ENCODE assay signal across 8 mouse cellular contexts in the genomic region with DNA sequence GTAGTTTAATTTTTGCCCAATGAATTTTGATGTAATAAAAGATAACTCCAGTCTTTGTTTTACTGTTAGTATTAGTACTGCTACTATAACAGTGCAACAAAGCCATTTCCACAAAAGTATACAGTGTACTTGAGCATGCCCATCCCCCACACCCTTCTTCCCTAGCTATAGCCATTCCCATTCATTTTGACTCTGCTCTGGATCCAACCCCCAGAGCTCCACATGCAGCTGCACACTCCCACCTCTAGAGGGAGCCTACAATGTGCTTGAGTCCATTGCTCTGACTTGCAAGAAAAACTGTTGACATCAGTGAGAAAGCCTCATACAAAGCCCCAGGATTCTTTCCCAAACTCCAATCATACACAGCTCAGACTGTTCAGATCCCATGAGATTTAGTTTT.
DNase-seq lines count a peak whose midpoint lies in the region; ATAC-seq and TF ChIP-seq lines count a peak whose summit lies in the region.

No protein-coding gene starts in this region.

- DNase-seq in adrenal gland, postnatal 10 days = peak; percentile 24
- no peak for DNase-seq in adrenal gland, postnatal 4 days (ENCODE audit: low spot score in 2 of 2)
- DNase-seq in midbrain, embryonic 11.5 days (ENCODE audit: low spot score, missing footprints) = no peak
- DNase-seq in embryo, embryonic 10.5 days (ENCODE audit: low spot score) = peak; percentile 70
- peak; percentile 38 for DNase-seq in lung, postnatal 0 days (ENCODE audit: low spot score)
- DNase-seq in yolk sac, embryonic 10.5 days (ENCODE audit: low spot score) = no peak
- no peak for DNase-seq in left cerebral cortex, postnatal 10 days (ENCODE audit: extremely low spot score in 1 of 2, low spot score in 2 of 2)

- no peak overlapping the region for H3K4me2 ChIP-seq in midbrain, embryonic 11.5 days
- no peak overlapping the region for H3K4me2 ChIP-seq in midbrain, embryonic 16.5 days (ENCODE audit: low read length)
- no peak overlapping the region for H3K4me2 ChIP-seq in lung, postnatal 0 days (replicated peaks; ENCODE audit: low read depth, low read length)

- no peak overlapping the region for H3K27ac ChIP-seq in midbrain, embryonic 11.5 days (ENCODE audit: low read depth, low read length)
- no peak overlapping the region for H3K27ac ChIP-seq in midbrain, embryonic 16.5 days (ENCODE audit: low read length)
- no peak overlapping the region for H3K27ac ChIP-seq in lung, postnatal 0 days (ENCODE audit: low read length)

- peak; percentile 79 for TF ChIP-seq CTCF in lung, postnatal 0 days (IDR thresholded peaks at IDR 0.05)

- intact Hi-C loops in left cerebral cortex, postnatal 10 days (cut with DNase I) = no loop called here

- no peak for TF ChIP-seq EP300 in lung, postnatal 0 days (IDR thresholded peaks at IDR 0.05)

- no peak overlapping the region for H3K9ac ChIP-seq in midbrain, embryonic 11.5 days (ENCODE audit: low read length)
- H3K9ac ChIP-seq in midbrain, embryonic 16.5 days (ENCODE audit: low read depth, low read length) = no peak overlapping the region
- H3K9ac ChIP-seq in lung, postnatal 0 days (replicated peaks; ENCODE audit: low read depth) = no peak overlapping the region

- no peaks in the 10 kb centered on the region for H3K9me3 ChIP-seq in midbrain, embryonic 11.5 days (ENCODE audit: control insufficient read depth, low read length)
- H3K9me3 ChIP-seq in midbrain, embryonic 16.5 days (replicated peaks; ENCODE audit: control insufficient read depth, low read length, poor library complexity, severe bottlenecking) = no peaks in the 10 kb centered on the region
- no peaks in the 10 kb centered on the region for H3K9me3 ChIP-seq in lung, postnatal 0 days (ENCODE audit: low read length)

- no peak overlapping the region for H3K4me3 ChIP-seq in midbrain, embryonic 11.5 days (ENCODE audit: low read depth, low read length)
- H3K4me3 ChIP-seq in midbrain, embryonic 16.5 days (ENCODE audit: low read depth, low read length) = no peak overlapping the region
- H3K4me3 ChIP-seq in lung, postnatal 0 days (ENCODE audit: low read depth, low read length) = no peak overlapping the region

- no peaks in the 10 kb centered on the region for H3K4me1 ChIP-seq in midbrain, embryonic 11.5 days (ENCODE audit: control insufficient read depth, insufficient read depth, low read length)
- H3K4me1 ChIP-seq in midbrain, embryonic 16.5 days (ENCODE audit: control insufficient read depth, insufficient read depth, low read length) = no peaks in the 10 kb centered on the region
- H3K4me1 ChIP-seq in lung, postnatal 0 days (ENCODE audit: insufficient read depth, low read depth, low read length) = no peaks in the 10 kb centered on the region

- ATAC-seq in midbrain, embryonic 11.5 days (ENCODE audit: low FRiP score) = peak; percentile 59; the same call in 1 of the 2 replicates
- no peak for ATAC-seq in midbrain, embryonic 16.5 days
- peak; percentile 23; the same call in 1 of the 2 replicates for ATAC-seq in lung, postnatal 0 days

- H3K27me3 ChIP-seq in midbrain, embryonic 11.5 days (ENCODE audit: control insufficient read depth, insufficient read depth, low read length) = no peaks in the 10 kb centered on the region
- H3K27me3 ChIP-seq in midbrain, embryonic 16.5 days (ENCODE audit: control insufficient read depth, insufficient read depth, low read depth, low read length) = no peaks in the 10 kb centered on the region
- no peaks in the 10 kb centered on the region for H3K27me3 ChIP-seq in lung, postnatal 0 days (replicated peaks; ENCODE audit: insufficient read depth, low read length)

- no peaks in the 10 kb centered on the region for H3K36me3 ChIP-seq in midbrain, embryonic 11.5 days (ENCODE audit: control insufficient read depth, insufficient read depth, low read length)
- H3K36me3 ChIP-seq in midbrain, embryonic 16.5 days (ENCODE audit: control insufficient read depth, insufficient read depth, low read length) = no peaks in the 10 kb centered on the region
- no peaks in the 10 kb centered on the region for H3K36me3 ChIP-seq in lung, postnatal 0 days (ENCODE audit: insufficient read depth, low read length)

Comparison
In these comparisons a context has a peak if more than half of its experiments do, and no peak if none do; other contexts are left out.
1. DNase-seq: peak in adrenal gland, postnatal 10 days (single experiment), embryo, embryonic 10.5 days (single experiment) and lung, postnatal 0 days (single experiment); none in adrenal gland, postnatal 4 days (0 of 2), midbrain, embryonic 11.5 days (single experiment), yolk sac, embryonic 10.5 days (single experiment) and left cerebral cortex, postnatal 10 days (0 of 2).